Mouse (Mus musculus): ENCODE results near the gene Cbs.

DNA sequence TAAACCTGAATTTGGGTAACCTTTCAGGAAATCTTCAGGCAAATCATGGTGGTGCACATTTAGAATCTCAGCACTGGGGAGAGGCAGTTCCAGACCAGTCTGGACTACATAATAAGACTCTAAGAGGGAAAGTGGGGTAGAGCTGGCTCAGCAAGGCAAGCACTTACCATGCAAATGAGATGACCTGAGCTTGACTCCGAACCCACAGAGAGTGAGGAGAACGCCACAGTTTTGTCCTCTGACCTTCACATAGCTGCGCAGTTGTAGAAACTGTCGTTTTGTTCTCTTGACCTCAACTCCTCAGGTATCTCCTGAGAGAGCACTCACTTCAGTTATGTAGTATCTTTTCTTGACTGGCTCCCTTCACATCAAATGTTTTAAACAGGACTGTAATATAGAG, 48.3 kb downstream of the Cbs start:
- TF ChIP-seq CTCF (IDR thresholded peaks at IDR 0.05; ENCODE audit: borderline replicate concordance, extremely low read depth, insufficient read depth, insufficient read length) (no peak), POLR2A (IDR thresholded peaks at IDR 0.05; ENCODE audit: borderline replicate concordance, extremely low read depth, insufficient read depth, insufficient read length, poor library complexity, severe bottlenecking) (no peak)

Measured in brain, embryonic 14.5 days (tissue).